Mouse (Mus musculus) right cerebral cortex, postnatal 25 days (tissue): ENCODE data around the gene Egfl7.

Experiments used
- DNase-seq: peaks from one replicate; pipeline ENCODE4 v3.0.0; 2022

The Egfl7 gene

GRCm38 (mm10) chr2:26617331-26617730 lies 37.5 kb downstream of the Egfl7 start:
- DNase-seq: no peak

GRCm38 (mm10) chr2:26617928-26618327 lies 38.1 kb downstream of the Egfl7 start:
- DNase-seq: no peak

GRCm38 (mm10) chr2:26621246-26621645 lies 41.4 kb downstream of the Egfl7 start:
- DNase-seq: no peak

- DNase-seq: no peak
Observed at GRCm38 (mm10) chr2:26622984-26623383, 43.2 kb downstream of the Egfl7 start.

- DNase-seq: no peak
Observed at GRCm38 (mm10) chr2:26625419-26625818, 45.6 kb downstream of the Egfl7 start.

- no peak for DNase-seq
Observed at GRCm38 (mm10) chr2:26626081-26626480, 46.3 kb downstream of the Egfl7 start.

GRCm38 (mm10) chr2:26627921-26628739 lies 48.3 kb downstream of the Egfl7 start, which contains the start of gene Fam69b:
Gene Fam69b, plus strand, starts transcription at chr2:26628457.
- DNase-seq: peak; percentile 91

GRCm38 (mm10) chr2:26628792-26629437 lies 49.1 kb downstream of the Egfl7 start:
- DNase-seq: peak; percentile 10

- no peak for DNase-seq
Observed at GRCm38 (mm10) chr2:26632541-26633395, 53.0 kb downstream of the Egfl7 start.

- DNase-seq: no peak
Observed at GRCm38 (mm10) chr2:26633953-26634530, 54.2 kb downstream of the Egfl7 start.

GRCm38 (mm10) chr2:26634629-26635488 lies 55.0 kb downstream of the Egfl7 start:
- no peak for DNase-seq

- DNase-seq: no peak
Observed at GRCm38 (mm10) chr2:26635489-26636324, 55.9 kb downstream of the Egfl7 start.

- no peak for DNase-seq
Observed at GRCm38 (mm10) chr2:26636325-26636635, 56.5 kb downstream of the Egfl7 start.

GRCm38 (mm10) chr2:26637316-26637932 lies 57.6 kb downstream of the Egfl7 start:
- DNase-seq: no peak

GRCm38 (mm10) chr2:26638039-26638438 lies 58.2 kb downstream of the Egfl7 start:
- no peak for DNase-seq

- no peak for DNase-seq
Observed at GRCm38 (mm10) chr2:26638572-26638971, 58.8 kb downstream of the Egfl7 start.

- DNase-seq: no peak
Observed at GRCm38 (mm10) chr2:26639083-26639482, 59.3 kb downstream of the Egfl7 start.

GRCm38 (mm10) chr2:26639838-26640830 lies 60.3 kb downstream of the Egfl7 start:
- DNase-seq: peak; percentile 93

GRCm38 (mm10) chr2:26641006-26641647 lies 61.3 kb downstream of the Egfl7 start:
- DNase-seq: no peak
